Mouse (Mus musculus) neural tube, embryonic 14.5 days (tissue): ENCODE measurements around the gene Naa15. TPM values are rescaled to one million over a fixed set of nuclear protein-coding genes. Genes with fewer than 3 reads are reported as not detected.

Experiments
- ATAC-seq: fragments of 200-750 bp; cut with Nextera tagmentation; 2 replicates; pipeline ENCODE4 v1.8.0; 2017; ENCODE audit warnings: low read depth, mild to moderate bottlenecking, moderate TSS enrichment, moderate library complexity
- H3K27ac ChIP-seq: fragments of 300-500 bp; sonication (generic); 2 replicates; pipeline ENCODE4 v1.5.1; 2014; ENCODE audit warnings: low read depth, mild to moderate bottlenecking, control low read depth, low read length, moderate library complexity, mixed read lengths
- H3K27me3 ChIP-seq: fragments of 300-500 bp; sonication (generic); 2 replicates; pipeline ENCODE4 v1.6.1; 2014; ENCODE audit warnings: low read length; ENCODE audit not compliant: control insufficient read depth, insufficient read depth
- H3K36me3 ChIP-seq: fragments of 300-500 bp; sonication (generic); 2 replicates; pipeline ENCODE4 v1.6.1; 2014; ENCODE audit warnings: low read length, mixed read lengths; ENCODE audit not compliant: control insufficient read depth, insufficient read depth
- H3K4me1 ChIP-seq: fragments of 300-500 bp; sonication (generic); 2 replicates; pipeline ENCODE4 v1.6.1; 2014; ENCODE audit warnings: low read length; ENCODE audit not compliant: control insufficient read depth, insufficient read depth
- H3K4me2 ChIP-seq: fragments of 300-500 bp; sonication (generic); 2 replicates; pipeline ENCODE4 v1.6.1; 2014; ENCODE audit warnings: mild to moderate bottlenecking, low read depth, low read length, control low read depth
- H3K4me3 ChIP-seq: fragments of 300-500 bp; sonication (generic); 2 replicates; pipeline ENCODE4 v1.5.1; 2014; ENCODE audit warnings: low read depth, low read length, control low read depth, mixed read lengths
- H3K9ac ChIP-seq: fragments of 300-500 bp; sonication (generic); replicated peaks from 2 replicates; pipeline ENCODE4 v1.6.1; 2014; ENCODE audit warnings: low read depth, mild to moderate bottlenecking, control low read depth, low read length, mixed read lengths
- H3K9me3 ChIP-seq: fragments of 300-500 bp; sonication (generic); 2 replicates; pipeline ENCODE4 v1.6.1; 2016; ENCODE audit warnings: low read length; ENCODE audit not compliant: control insufficient read depth
- WGBS: fragments of 180-500 bp; shearing (Covaris S2); extraction: QIAGEN DNeasy Blood & Tissue Kit; methylation state at CpG from one replicate; pipeline ENCODE4 v1.1.7; 2014; 5-methylcytosine and 5-hydroxymethylcytosine counted together
- polyA plus RNA-seq: library from polyadenylated mRNA; unstranded; fragments of >200 nt; fragmentation: Nextera tagmentation; extraction: Ambion mirVana; gene quantifications from 2 replicates; pipeline ENCODE4 v1.2.1, GENCODE M21; 2014

The Naa15 gene
- polyA plus RNA-seq, 1 experiment from 2014 or later = 37.2 TPM

GRCm38 (mm10) chr3:51525186-51525785 is 110.3 kb downstream of the Naa15 start:
- Histone ChIP-seq H3K36me3 (peaks cover 38% of the 10 kb centered on the region), H3K27ac (no peak overlapping the region), H3K4me3 (no peak overlapping the region), H3K4me1 (no peaks in the 10 kb centered on the region), H3K9me3 (no peaks in the 10 kb centered on the region), H3K9ac (no peak overlapping the region), H3K4me2 (no peak overlapping the region), H3K27me3 (no peaks in the 10 kb centered on the region)
- WGBS = 88% methylated on average over 16 of the region's 16 CpGs
- no peak for ATAC-seq

Other genes starting within 250 kb of the Naa15 start
- gene Noct, start 190.7 kb upstream of the Naa15 start, polyA plus RNA-seq = 36.6 and 42.4 TPM in 2 replicates
- gene Elf2, start 74.5 kb upstream of the Naa15 start, polyA plus RNA-seq = 28.1 and 29.4 TPM in 2 replicates
- 0.48 TPM in 1 of 2 replicates, not detected in the other for gene Mgarp, start 18.4 kb upstream of the Naa15 start, polyA plus RNA-seq
- 804 and 840 TPM in 2 replicates for gene Ndufc1, start 6.2 kb upstream of the Naa15 start, polyA plus RNA-seq
- gene Rab33b, start 68.8 kb downstream of the Naa15 start, polyA plus RNA-seq = 24.5 and 31.1 TPM in 2 replicates
- 3.0 and 4.2 TPM in 2 replicates for gene Setd7, start 145.7 kb downstream of the Naa15 start, polyA plus RNA-seq
- gene Mgst2, start 245.2 kb downstream of the Naa15 start, polyA plus RNA-seq = 0.27 and 0.48 TPM in 2 replicates